19 mouse cellular contexts compared by ENCODE assay signal in the genomic region with DNA sequence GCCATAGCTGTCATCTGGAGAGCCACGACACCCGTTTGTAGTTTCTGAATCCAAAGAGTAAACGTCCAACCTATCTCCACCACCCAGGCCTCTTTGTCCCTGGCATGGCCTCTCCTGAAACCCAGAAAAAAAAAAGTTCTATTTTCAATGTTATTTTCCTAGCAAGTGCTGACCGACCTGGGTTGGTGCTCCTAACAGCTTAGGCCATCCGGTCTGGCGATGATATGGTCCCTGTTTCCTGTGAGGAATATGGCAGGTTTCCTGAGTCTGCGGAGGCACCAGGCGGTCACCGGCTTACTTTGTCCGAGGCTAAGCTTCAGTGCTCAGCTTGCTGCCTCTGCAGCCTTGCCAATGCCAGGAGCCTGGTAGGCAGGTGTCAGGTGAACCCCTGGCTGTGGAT.
A peak's percentile ranks its signal among the peaks of the same experiment; 100 is the strongest.
DNase-seq lines count a peak whose midpoint lies in the region; ATAC-seq and TF ChIP-seq lines count a peak whose summit lies in the region.
"Had no signal": no experiment of that assay in that cellular context is flagged by ENCODE, and none has a peak within 500 bp of the region (broad histone marks: within the 10 kb centered on the region; RNA-seq: fewer than 3 reads in every experiment).

No protein-coding gene starts in this region.

- no peak overlapping the region for H3K4me2 ChIP-seq in heart, postnatal 0 days (ENCODE audit: low read depth, low read length)
- H3K4me2 ChIP-seq in liver, embryonic 13.5 days, result 0 out of 2 replicates have a peak overlapping the region, but pooled peaks have one; percentile 11
- no peak overlapping the region for H3K4me2 ChIP-seq in liver, embryonic 11.5 days
- no peak overlapping the region for H3K4me2 ChIP-seq in hindbrain, postnatal 0 days (ENCODE audit: low read depth, low read length)
- H3K4me2 ChIP-seq: hindbrain, embryonic 13.5 days; limb, embryonic 12.5 days had no signal

- TF ChIP-seq CTCF in heart, postnatal 0 days (IDR thresholded peaks at IDR 0.05; ENCODE audit: low read depth), result no peak
- no peak for TF ChIP-seq CTCF in hindbrain, postnatal 0 days (IDR thresholded peaks at IDR 0.05; ENCODE audit: low read depth)

- no peaks in the 10 kb centered on the region for H3K4me1 ChIP-seq in heart, postnatal 0 days (ENCODE audit: control insufficient read depth, insufficient read depth)
- H3K4me1 ChIP-seq in liver, embryonic 13.5 days (replicated peaks), result peaks cover 54% of the 10 kb centered on the region
- H3K4me1 ChIP-seq in liver, embryonic 11.5 days (replicated peaks; ENCODE audit: control insufficient read depth, insufficient read depth, low read length), result peaks cover 25% of the 10 kb centered on the region
- H3K4me1 ChIP-seq in hindbrain, postnatal 0 days (ENCODE audit: insufficient read depth, low read length), result no peaks in the 10 kb centered on the region; the same call in 1 of the 2 replicates
- H3K4me1 ChIP-seq: limb, embryonic 12.5 days had no signal

- no peak overlapping the region for H3K4me3 ChIP-seq in heart, postnatal 0 days (ENCODE audit: low read depth, low read length)
- H3K4me3 ChIP-seq in liver, embryonic 13.5 days (replicated peaks), result no peak overlapping the region
- no peak overlapping the region for H3K4me3 ChIP-seq in liver, embryonic 11.5 days (ENCODE audit: low read depth, low read length)
- no peak overlapping the region for H3K4me3 ChIP-seq in hindbrain, postnatal 0 days (ENCODE audit: low read length)
- H3K4me3 ChIP-seq: embryonic facial prominence, embryonic 10.5 days; hindbrain, embryonic 13.5 days; layer of hippocampus, adult 2 months; left cerebral cortex, adult 2 months; limb, embryonic 12.5 days had no signal

- DNase-seq in cerebellum, adult 11-12 months, result peak; percentile 38
- no peak for DNase-seq in cerebellum, postnatal 4 days (ENCODE audit: low spot score in 2 of 2)
- DNase-seq in heart, postnatal 0 days (ENCODE audit: low spot score), result no peak
- DNase-seq in heart, adult 9 months (ENCODE audit: low spot score in 2 of 2), result no peak
- no peak for DNase-seq in liver, embryonic 13.5 days
- no peak for DNase-seq in liver, embryonic 11.5 days (ENCODE audit: low spot score)
- DNase-seq in cerebellum, postnatal 36 days, result peak; percentile 17 to 28
- DNase-seq in hindbrain, postnatal 0 days (ENCODE audit: low spot score), result no peak
- DNase-seq: forebrain, postnatal 0 days; thymus, postnatal 14 days had no signal

- no peaks in the 10 kb centered on the region for H3K27me3 ChIP-seq in heart, postnatal 0 days (ENCODE audit: control insufficient read depth, insufficient read depth, low read length)
- no peaks in the 10 kb centered on the region for H3K27me3 ChIP-seq in liver, embryonic 13.5 days
- H3K27me3 ChIP-seq in liver, embryonic 11.5 days (replicated peaks; ENCODE audit: control insufficient read depth, insufficient read depth, low read length), result no peaks in the 10 kb centered on the region
- H3K27me3 ChIP-seq in hindbrain, postnatal 0 days (ENCODE audit: insufficient read depth, low read length), result no peaks in the 10 kb centered on the region
- H3K27me3 ChIP-seq: hindbrain, embryonic 13.5 days; limb, embryonic 12.5 days had no signal

- no peak overlapping the region for H3K27ac ChIP-seq in heart, postnatal 0 days (ENCODE audit: low read depth)
- no peak overlapping the region for H3K27ac ChIP-seq in liver, embryonic 13.5 days
- no peak overlapping the region; the same call in 1 of the 2 replicates for H3K27ac ChIP-seq in liver, embryonic 11.5 days (ENCODE audit: low read depth, low read length)
- no peak overlapping the region for H3K27ac ChIP-seq in hindbrain, postnatal 0 days
- H3K27ac ChIP-seq: embryonic facial prominence, embryonic 10.5 days; hindbrain, embryonic 13.5 days; layer of hippocampus, adult 2 months; left cerebral cortex, adult 2 months; limb, embryonic 12.5 days; stomach, postnatal 0 days had no signal

- peak; percentile 33; the same call in 1 of the 2 replicates for ATAC-seq in heart, postnatal 0 days (ENCODE audit: insufficient read depth, low read depth)
- no peak for ATAC-seq in liver, embryonic 13.5 days (ENCODE audit: low read depth)
- no peak for ATAC-seq in liver, embryonic 11.5 days (replicated peaks; ENCODE audit: low FRiP score)
- no peak for ATAC-seq in hindbrain, postnatal 0 days
- ATAC-seq: activated CD4-positive, CD25-positive, alpha-beta regulatory T cell, adult 4 months; forebrain, postnatal 0 days; intestine, embryonic 16.5 days; midbrain, embryonic 16.5 days had no signal

- H3K9me3 ChIP-seq in heart, postnatal 0 days (replicated peaks; ENCODE audit: control insufficient read depth, low read length), result no peaks in the 10 kb centered on the region
- no peaks in the 10 kb centered on the region for H3K9me3 ChIP-seq in liver, embryonic 13.5 days (replicated peaks)
- H3K9me3 ChIP-seq in liver, embryonic 11.5 days (ENCODE audit: control insufficient read depth, low read length), result no peaks in the 10 kb centered on the region
- H3K9me3 ChIP-seq in hindbrain, postnatal 0 days (ENCODE audit: low read length), result no peaks in the 10 kb centered on the region
- H3K9me3 ChIP-seq: embryonic facial prominence, embryonic 10.5 days; hindbrain, embryonic 13.5 days; limb, embryonic 12.5 days had no signal

- WGBS in heart, postnatal 0 days, result 63% methylated on average over 10 of the region's 10 CpGs
- whole genome bisulfite sequencing in liver, embryonic 13.5 days (ENCODE audit: insufficient replicate concordance), result 48% methylated on average over 10 of the region's 10 CpGs
- 59% methylated on average over 10 of the region's 10 CpGs for WGBS in liver, embryonic 11.5 days
- WGBS in hindbrain, postnatal 0 days, result 78% methylated on average over 10 of the region's 10 CpGs

- no peak for TF ChIP-seq EP300 in heart, postnatal 0 days (IDR thresholded peaks at IDR 0.05; ENCODE audit: low read depth)

- no peak overlapping the region for H3K9ac ChIP-seq in heart, postnatal 0 days (replicated peaks; ENCODE audit: low read depth, low read length)
- H3K9ac ChIP-seq in liver, embryonic 13.5 days, result no peak overlapping the region
- no peak overlapping the region for H3K9ac ChIP-seq in liver, embryonic 11.5 days (ENCODE audit: low read depth, low read length)
- no peak overlapping the region for H3K9ac ChIP-seq in hindbrain, postnatal 0 days (replicated peaks; ENCODE audit: low read length)
- H3K9ac ChIP-seq: forebrain, postnatal 0 days; hindbrain, embryonic 13.5 days; limb, embryonic 12.5 days had no signal

- H3K36me3 ChIP-seq in heart, postnatal 0 days (replicated peaks; ENCODE audit: control insufficient read depth, insufficient read depth, low read length), result 0 out of 2 replicates have a peak, but pooled peaks cover 2% of the 10 kb centered on the region
- no peaks in the 10 kb centered on the region for H3K36me3 ChIP-seq in liver, embryonic 13.5 days
- H3K36me3 ChIP-seq in liver, embryonic 11.5 days (ENCODE audit: control insufficient read depth, insufficient read depth, low read length), result no peaks in the 10 kb centered on the region
- no peaks in the 10 kb centered on the region for H3K36me3 ChIP-seq in hindbrain, postnatal 0 days (ENCODE audit: insufficient read depth, low read length)

Comparison
In these comparisons a context has a peak if more than half of its experiments do, and no peak if none do; other contexts are left out.
1. DNase-seq: peak in cerebellum, adult 11-12 months (single experiment) and cerebellum, postnatal 36 days (2 of 2); none in cerebellum, postnatal 4 days (0 of 2), heart, postnatal 0 days (single experiment), heart, adult 9 months (0 of 2), liver, embryonic 13.5 days (single experiment), liver, embryonic 11.5 days (single experiment) and hindbrain, postnatal 0 days (single experiment).